Mouse (Mus musculus) bone marrow macrophage, adult 2 months (primary cell): Measurements from ENCODE around the gene Zcchc3. TPM values are rescaled to one million over a fixed set of nuclear protein-coding genes. Genes with fewer than 3 reads are reported as not detected.
A peak's percentile ranks its signal among the peaks of the same experiment; 100 is the strongest.

ENCODE experiments used
- H3K27ac ChIP-seq: 2 replicates; pipeline ENCODE4 v1.5.1; 2012; ENCODE audit warnings: low read depth, low read length; ENCODE audit not compliant: insufficient read depth
- H3K4me1 ChIP-seq: 2 replicates; pipeline ENCODE4 v1.6.1; 2012; ENCODE audit warnings: low read length; ENCODE audit not compliant: control insufficient read depth, insufficient read depth
- H3K4me3 ChIP-seq: 2 replicates; pipeline ENCODE4 v1.5.1; 2012; ENCODE audit warnings: mild to moderate bottlenecking, low read length, moderate library complexity; ENCODE audit not compliant: insufficient read depth
- CTCF ChIP-seq: IDR thresholded peaks from 2 replicates; pipeline ENCODE4 v1.5.1; 2012; ENCODE audit warnings: low read depth, mild to moderate bottlenecking, low read length, moderate library complexity
- POLR2A ChIP-seq: IDR thresholded peaks from 2 replicates; pipeline ENCODE4 v1.6.1; 2012; ENCODE audit warnings: mild to moderate bottlenecking, low read depth, low read length, borderline replicate concordance
- polyA plus RNA-seq: library from polyadenylated mRNA; stranded (reverse); fragments of >200 nt; gene quantifications from 2 replicates; pipeline ENCODE4 v1.2.4, GENCODE M21; 2012; ENCODE audit not compliant: missing spikeins, insufficient read depth, insufficient read length

Gene Zcchc3
- polyA plus RNA-seq, 1 experiment, result 2.3 TPM

GRCm38 (mm10) chr2:152410971-152411371 lies 3.9 kb downstream of the Zcchc3 start:
- no peak overlapping the region for H3K27ac ChIP-seq

GRCm38 (mm10) chr2:152409781-152410180 lies 5.0 kb downstream of the Zcchc3 start:
- no peak overlapping the region for H3K27ac ChIP-seq
- H3K4me3 ChIP-seq, result no peak overlapping the region
- no peak for TF ChIP-seq CTCF
- TF ChIP-seq POLR2A, result no peak
- no peaks in the 10 kb centered on the region for H3K4me1 ChIP-seq

More at GRCm38 (mm10) chr2:152410971-152411371, 3.9 kb downstream of the Zcchc3 start:
- Histone ChIP-seq H3K4me3 (no peak overlapping the region), H3K4me1 (0 out of 2 replicates have a peak, but pooled peaks cover 2% of the 10 kb centered on the region)
- TF ChIP-seq POLR2A, result no peak
- no peak for TF ChIP-seq CTCF

DNA sequence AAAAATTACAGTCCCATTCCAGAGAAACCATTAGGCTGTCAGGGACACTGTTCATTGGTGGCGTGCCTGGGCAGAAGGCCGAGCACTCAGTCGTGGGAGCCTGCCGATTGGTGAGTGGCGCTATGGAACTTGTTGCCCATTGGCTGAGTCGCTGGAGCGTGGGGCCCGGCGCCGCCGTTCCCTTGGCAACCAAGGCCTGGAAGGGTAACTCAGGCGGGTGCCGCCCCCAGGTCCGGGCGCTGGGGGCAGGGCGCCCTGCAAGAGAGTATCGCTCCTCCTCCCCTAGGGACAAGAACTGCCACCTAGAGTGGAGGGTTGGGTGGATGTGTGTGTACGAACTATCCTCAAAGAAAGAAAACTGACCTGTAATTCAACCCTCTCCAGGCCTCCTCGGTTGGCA lies 8.7 kb downstream of the Zcchc3 start:
- TF ChIP-seq CTCF (no peak), POLR2A (no peak)
- no peak overlapping the region for H3K27ac ChIP-seq
- H3K4me1 ChIP-seq, result no peaks in the 10 kb centered on the region
- peak overlapping the region; percentile 40 for H3K4me3 ChIP-seq

GRCm38 (mm10) chr2:152399122-152399542 lies 15.7 kb downstream of the Zcchc3 start:
- no peak for TF ChIP-seq CTCF
- 0 out of 2 replicates have a peak, but pooled peaks have one; percentile 15 for TF ChIP-seq POLR2A
- H3K4me3 ChIP-seq, result peak overlapping the region; percentile 74

DNA sequence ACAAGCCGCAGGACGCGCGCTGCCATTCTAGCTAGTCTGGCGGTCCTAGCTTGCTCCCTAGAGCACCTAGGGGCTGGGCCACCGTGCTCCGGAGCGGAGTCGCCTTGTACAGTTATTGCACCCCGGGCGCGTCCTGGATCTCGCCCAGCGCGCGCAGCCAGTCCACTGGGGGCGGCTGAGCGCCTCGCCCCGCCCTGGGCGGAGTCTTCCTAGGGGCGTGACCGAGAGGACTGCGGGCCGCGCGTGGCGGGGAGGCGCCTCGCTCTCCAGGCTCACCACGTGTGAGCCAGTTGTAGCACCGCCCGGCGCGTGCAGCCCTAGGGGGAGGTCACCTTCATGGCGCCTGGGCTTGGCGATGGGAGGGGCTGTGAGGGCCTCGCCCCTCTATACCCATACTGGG lies 16.1 kb downstream of the Zcchc3 start:
- 0 out of 2 replicates have a peak, but pooled peaks cover 2% of the 10 kb centered on the region for H3K4me1 ChIP-seq
- TF ChIP-seq CTCF, result no peak
- no peak for TF ChIP-seq POLR2A

More at GRCm38 (mm10) chr2:152399122-152399542, 15.7 kb downstream of the Zcchc3 start:
- Histone ChIP-seq H3K27ac (no peak overlapping the region), H3K4me1 (0 out of 2 replicates have a peak, but pooled peaks cover 2% of the 10 kb centered on the region)

GRCm38 (mm10) chr2:152397680-152398435 lies 17.0 kb downstream of the Zcchc3 start, which contains the start of gene Sox12:
Gene Sox12 (minus strand): TSS chr2:152398063.
- Histone ChIP-seq H3K27ac (no peak within 1 kb of the TSS), H3K4me1 (0 out of 2 replicates have a peak, but pooled peaks cover 2% of the 10 kb centered on the region), H3K4me3 (peak within 1 kb of the TSS; percentile 74)
- no peak for TF ChIP-seq POLR2A
- no peak for TF ChIP-seq CTCF

More for the DNA sequence above, 16.1 kb downstream of the Zcchc3 start:
- Histone ChIP-seq H3K4me3 (peak overlapping the region; percentile 74), H3K27ac (no peak overlapping the region)

DNA sequence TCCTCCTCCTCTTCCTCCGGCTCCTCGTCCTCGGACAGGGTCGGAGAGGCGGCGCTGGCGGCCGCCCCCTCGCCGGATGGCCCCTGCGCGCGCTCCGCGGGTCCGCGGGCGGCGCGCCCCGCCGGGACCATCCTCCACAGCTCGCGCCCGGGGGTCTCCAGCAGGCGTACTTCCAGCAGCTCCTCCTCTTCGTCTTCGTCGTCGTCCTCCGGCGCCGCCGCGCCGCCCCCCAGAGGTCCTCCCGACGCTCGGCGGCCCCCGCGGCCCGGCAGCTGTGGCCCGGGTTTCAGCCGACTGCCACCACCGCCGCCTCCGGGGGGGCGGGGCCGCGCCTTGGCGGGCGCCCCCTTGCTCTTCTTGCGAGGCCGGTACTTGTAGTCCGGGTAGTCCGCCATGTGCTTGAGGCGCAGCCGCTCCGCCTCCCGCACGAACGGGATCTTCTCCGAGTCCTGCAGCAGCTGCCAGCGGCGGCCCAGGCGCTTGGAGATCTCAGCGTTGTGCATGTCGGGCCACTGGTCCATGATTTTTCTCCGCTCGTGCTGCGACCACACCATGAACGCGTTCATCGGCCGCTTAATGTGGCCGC lies 17.7 kb downstream of the Zcchc3 start:
- Histone ChIP-seq H3K4me3 (peak overlapping the region; percentile 74), H3K27ac (no peak overlapping the region), H3K4me1 (0 out of 2 replicates have a peak, but pooled peaks cover 2% of the 10 kb centered on the region)
- no peak for TF ChIP-seq POLR2A
- no peak for TF ChIP-seq CTCF

DNA sequence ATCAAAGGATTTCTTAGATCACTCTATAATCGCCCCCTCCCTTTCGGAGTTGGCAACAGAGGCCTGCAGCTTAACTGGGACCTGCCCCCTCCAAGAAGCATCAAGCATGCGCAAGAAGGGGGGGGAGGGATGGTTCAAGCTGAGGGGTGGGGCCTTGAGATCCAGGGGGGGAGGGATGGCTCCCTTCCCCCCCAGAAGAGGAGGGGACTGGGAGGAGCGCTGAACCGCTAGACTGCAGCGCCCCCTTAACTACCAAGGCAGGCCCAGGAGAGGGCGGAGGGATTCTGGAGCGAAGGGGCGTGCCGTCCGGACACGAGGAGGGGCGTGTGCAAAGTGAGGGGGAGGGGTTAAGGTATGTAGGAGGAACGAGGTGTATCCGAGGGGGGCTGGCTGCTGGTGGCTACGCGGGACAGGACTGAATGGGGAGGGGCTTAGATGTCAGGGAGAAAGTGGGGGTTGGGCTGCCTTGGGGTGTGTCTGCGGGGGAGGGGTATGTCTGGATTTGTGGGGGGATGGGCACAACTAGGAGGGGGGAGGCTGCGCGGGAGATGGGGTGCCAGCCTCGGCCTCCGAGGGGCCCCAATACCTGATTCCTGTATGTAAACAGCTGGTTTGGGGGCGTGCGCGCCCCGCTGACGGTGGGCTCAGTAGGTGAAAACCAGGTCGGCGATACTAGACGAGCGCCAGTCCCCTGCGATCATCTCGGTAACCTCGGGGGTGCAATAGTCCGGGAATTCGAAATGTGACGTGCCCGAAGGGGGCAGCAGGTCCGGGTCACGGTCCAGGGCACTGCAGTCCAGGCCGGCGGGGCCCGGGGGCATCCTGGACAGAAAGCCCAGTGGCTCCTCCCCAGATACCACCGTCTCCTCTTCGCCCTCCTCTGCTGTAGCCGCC lies 18.5 kb downstream of the Zcchc3 start:
- H3K4me3 ChIP-seq, result peak overlapping the region; percentile 74
- H3K4me1 ChIP-seq, result 0 out of 2 replicates have a peak, but pooled peaks cover 2% of the 10 kb centered on the region
- TF ChIP-seq CTCF (no peak), POLR2A (no peak)
- H3K27ac ChIP-seq, result no peak overlapping the region

- H3K27ac ChIP-seq, result no peak overlapping the region
- no peak overlapping the region for H3K4me3 ChIP-seq
- TF ChIP-seq POLR2A (no peak), CTCF (no peak)
- H3K4me1 ChIP-seq, result 0 out of 2 replicates have a peak, but pooled peaks cover 2% of the 10 kb centered on the region
Measured at GRCm38 (mm10) chr2:152395271-152395920, 19.4 kb downstream of the Zcchc3 start.
